Comparison of ENCODE assay signal across 14 mouse cellular contexts in genomic region chr10:53013878-53014277, GRCm38 (mm10).
DNase-seq lines count a peak whose midpoint lies in the region; ATAC-seq lines count a peak whose summit lies in the region.
"Had no signal": no experiment of that assay in that cellular context is flagged by ENCODE, and none has a peak within 500 bp of the region (broad histone marks: within the 10 kb centered on the region; RNA-seq: fewer than 3 reads in every experiment).

No protein-coding gene starts in this region.

- ATAC-seq in midbrain, embryonic 12.5 days (ENCODE audit: low FRiP score, low read depth) = peak; percentile 52; the same call in 1 of the 2 replicates
- ATAC-seq in hindbrain, embryonic 11.5 days (ENCODE audit: low FRiP score) = peak; percentile 57; the same call in 1 of the 2 replicates

- no peaks in the 10 kb centered on the region for H3K4me1 ChIP-seq in midbrain, embryonic 12.5 days
- no peaks in the 10 kb centered on the region for H3K4me1 ChIP-seq in midbrain, embryonic 10.5 days
- no peaks in the 10 kb centered on the region for H3K4me1 ChIP-seq in hindbrain, embryonic 11.5 days (replicated peaks; ENCODE audit: control insufficient read depth, insufficient read depth, low read length)
- H3K4me1 ChIP-seq: kidney, embryonic 15.5 days; limb, embryonic 15.5 days; neural tube, embryonic 13.5 days had no signal

- H3K27ac ChIP-seq in midbrain, embryonic 12.5 days (replicated peaks) = no peak overlapping the region
- H3K27ac ChIP-seq in midbrain, embryonic 10.5 days (replicated peaks) = no peak overlapping the region
- no peak overlapping the region for H3K27ac ChIP-seq in hindbrain, embryonic 11.5 days (ENCODE audit: low read depth, low read length)
- H3K27ac ChIP-seq: kidney, embryonic 15.5 days; limb, embryonic 15.5 days; neural tube, embryonic 13.5 days; stomach, postnatal 0 days had no signal

- no peaks in the 10 kb centered on the region for H3K9me3 ChIP-seq in midbrain, embryonic 12.5 days
- H3K9me3 ChIP-seq in midbrain, embryonic 10.5 days (replicated peaks) = no peaks in the 10 kb centered on the region
- no peaks in the 10 kb centered on the region for H3K9me3 ChIP-seq in hindbrain, embryonic 11.5 days (ENCODE audit: control insufficient read depth, low read length)
- H3K9me3 ChIP-seq: kidney, embryonic 15.5 days; limb, embryonic 15.5 days; neural tube, embryonic 13.5 days had no signal

- no peak overlapping the region for H3K4me3 ChIP-seq in midbrain, embryonic 12.5 days
- no peak overlapping the region for H3K4me3 ChIP-seq in midbrain, embryonic 10.5 days
- H3K4me3 ChIP-seq in hindbrain, embryonic 11.5 days (ENCODE audit: low read depth, low read length) = no peak overlapping the region
- H3K4me3 ChIP-seq: erythroblast, embryonic 14.5 days; kidney, embryonic 15.5 days; limb, embryonic 15.5 days; neural tube, embryonic 13.5 days had no signal

- H3K27me3 ChIP-seq in midbrain, embryonic 12.5 days = no peaks in the 10 kb centered on the region
- H3K27me3 ChIP-seq in midbrain, embryonic 10.5 days (ENCODE audit: low read depth, poor library complexity, severe bottlenecking) = no peaks in the 10 kb centered on the region
- no peaks in the 10 kb centered on the region for H3K27me3 ChIP-seq in hindbrain, embryonic 11.5 days (ENCODE audit: control insufficient read depth, insufficient read depth, low read length)
- H3K27me3 ChIP-seq: kidney, embryonic 15.5 days; limb, embryonic 15.5 days; neural tube, embryonic 13.5 days had no signal

- no peaks in the 10 kb centered on the region for H3K36me3 ChIP-seq in midbrain, embryonic 12.5 days
- H3K36me3 ChIP-seq in midbrain, embryonic 10.5 days = no peaks in the 10 kb centered on the region
- no peaks in the 10 kb centered on the region for H3K36me3 ChIP-seq in hindbrain, embryonic 11.5 days (ENCODE audit: control insufficient read depth, insufficient read depth, low read length)
- H3K36me3 ChIP-seq: kidney, embryonic 15.5 days; limb, embryonic 15.5 days; neural tube, embryonic 13.5 days had no signal

- DNase-seq in midbrain, embryonic 10.5 days (ENCODE audit: low spot score) = no peak
- DNase-seq in brain, adult 2 months (ENCODE audit: low read depth, low spot score) = peak; percentile 9
- no peak for DNase-seq in hindbrain, embryonic 11.5 days (ENCODE audit: low spot score)
- DNase-seq in retina, embryonic 14.5 days (ENCODE audit: low spot score) = peak; percentile 9
- DNase-seq in left cerebral cortex, adult 9 months (ENCODE audit: low spot score in 2 of 2) = no peak
- no peak for DNase-seq in kidney, postnatal 14 days
- DNase-seq: cerebellum, postnatal 25 days; right cerebral cortex, postnatal 25 days had no signal

- WGBS in midbrain, embryonic 12.5 days = 68% methylated on average over 5 of the region's 5 CpGs
- 80% methylated on average over 5 of the region's 5 CpGs for WGBS in midbrain, embryonic 10.5 days
- 63% methylated on average over 5 of the region's 5 CpGs for WGBS in hindbrain, embryonic 11.5 days

- no peak overlapping the region for H3K4me2 ChIP-seq in midbrain, embryonic 12.5 days (replicated peaks)
- H3K4me2 ChIP-seq in hindbrain, embryonic 11.5 days (replicated peaks; ENCODE audit: low read depth, low read length) = no peak overlapping the region
- H3K4me2 ChIP-seq: kidney, embryonic 15.5 days; limb, embryonic 15.5 days; neural tube, embryonic 13.5 days had no signal

- H3K9ac ChIP-seq in midbrain, embryonic 12.5 days (replicated peaks) = no peak overlapping the region
- H3K9ac ChIP-seq in hindbrain, embryonic 11.5 days (ENCODE audit: low read depth, low read length) = no peak overlapping the region
- H3K9ac ChIP-seq: kidney, embryonic 15.5 days; limb, embryonic 15.5 days; neural tube, embryonic 13.5 days had no signal

Comparison
In these comparisons a context has a peak if more than half of its experiments do, and no peak if none do; other contexts are left out.
1. DNase-seq: peak in brain, adult 2 months (single experiment) and retina, embryonic 14.5 days (single experiment); none in midbrain, embryonic 10.5 days (single experiment), hindbrain, embryonic 11.5 days (single experiment), left cerebral cortex, adult 9 months (0 of 2) and kidney, postnatal 14 days (single experiment).